Mouse (Mus musculus) forebrain, embryonic 12.5 days (tissue): Measurements from ENCODE around the gene Srgap2. TPM values are rescaled to one million over a fixed set of nuclear protein-coding genes. Genes with fewer than 3 reads are reported as not detected.

Experiments
- ATAC-seq: fragments of 200-750 bp; cut with Nextera tagmentation; 2 replicates; pipeline ENCODE4 v1.8.0; 2017; ENCODE audit warnings: moderate TSS enrichment; ENCODE audit not compliant: low FRiP score
- H3K27ac ChIP-seq: fragments of 300-500 bp; sonication (generic); 2 replicates; pipeline ENCODE4 v1.5.1; 2016; ENCODE audit warnings: mild to moderate bottlenecking
- H3K27me3 ChIP-seq: fragments of 300-500 bp; sonication (generic); 2 replicates; pipeline ENCODE4 v1.6.1; 2016; ENCODE audit warnings: mild to moderate bottlenecking
- H3K36me3 ChIP-seq: fragments of 300-500 bp; sonication (generic); replicated peaks from 2 replicates; pipeline ENCODE4 v1.6.1; 2016; ENCODE audit warnings: mild to moderate bottlenecking
- H3K4me1 ChIP-seq: fragments of 300-500 bp; sonication (generic); 2 replicates; pipeline ENCODE4 v1.6.1; 2016
- H3K4me2 ChIP-seq: fragments of 300-500 bp; sonication (generic); 2 replicates; pipeline ENCODE4 v1.6.1; 2016; ENCODE audit warnings: mild to moderate bottlenecking, moderate library complexity
- H3K4me3 ChIP-seq: fragments of 300-500 bp; sonication (generic); replicated peaks from 2 replicates; pipeline ENCODE4 v1.5.1; 2016; ENCODE audit warnings: mild to moderate bottlenecking
- H3K9ac ChIP-seq: fragments of 300-500 bp; sonication (generic); 2 replicates; pipeline ENCODE4 v1.6.1; 2016; ENCODE audit warnings: mild to moderate bottlenecking
- H3K9me3 ChIP-seq: fragments of 300-500 bp; sonication (generic); 2 replicates; pipeline ENCODE4 v1.6.1; 2016
- WGBS: fragments of 180-500 bp; shearing (Covaris S2); methylation state at CpG from one replicate; pipeline ENCODE4 v1.1.7; 2016; 5-methylcytosine and 5-hydroxymethylcytosine counted together
- polyA plus RNA-seq: library from polyadenylated mRNA; unstranded; fragments of >200 nt; fragmentation: Nextera tagmentation; extraction: Ambion mirVana; gene quantifications from 2 replicates; pipeline ENCODE4 v1.2.1, GENCODE M21; 2016

Srgap2 gene
- polyA plus RNA-seq, 1 experiment from 2014 or later: 17.1 TPM

DNA sequence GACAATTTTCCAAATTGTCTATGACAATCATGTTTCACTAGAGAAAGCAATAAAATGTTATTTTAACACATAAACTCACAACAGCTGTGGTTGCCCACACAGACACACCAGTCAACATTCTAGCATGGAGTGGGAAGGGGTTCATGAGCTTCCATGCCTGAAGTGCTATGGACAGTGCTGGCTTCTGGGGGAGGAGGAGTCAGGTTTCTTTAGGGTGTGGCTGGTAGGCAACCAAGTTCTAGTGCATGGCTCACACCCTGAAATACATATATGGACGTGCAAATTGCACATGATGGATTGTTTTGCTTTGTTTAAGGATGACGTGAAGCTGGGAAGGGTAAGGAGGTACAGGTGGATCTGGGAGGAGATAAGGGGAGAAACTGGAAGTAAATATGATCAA lies 72.8 kb downstream of the Srgap2 start:
- Histone ChIP-seq H3K27me3 (no peaks in the 10 kb centered on the region), H3K4me3 (no peak overlapping the region), H3K9me3 (no peaks in the 10 kb centered on the region), H3K36me3 (no peaks in the 10 kb centered on the region), H3K27ac (no peak overlapping the region), H3K4me2 (no peak overlapping the region), H3K9ac (no peak overlapping the region), H3K4me1 (peaks cover 13% of the 10 kb centered on the region)
- 90% methylated on average over 2 of the region's 2 CpGs for WGBS
- ATAC-seq: no peak

DNA sequence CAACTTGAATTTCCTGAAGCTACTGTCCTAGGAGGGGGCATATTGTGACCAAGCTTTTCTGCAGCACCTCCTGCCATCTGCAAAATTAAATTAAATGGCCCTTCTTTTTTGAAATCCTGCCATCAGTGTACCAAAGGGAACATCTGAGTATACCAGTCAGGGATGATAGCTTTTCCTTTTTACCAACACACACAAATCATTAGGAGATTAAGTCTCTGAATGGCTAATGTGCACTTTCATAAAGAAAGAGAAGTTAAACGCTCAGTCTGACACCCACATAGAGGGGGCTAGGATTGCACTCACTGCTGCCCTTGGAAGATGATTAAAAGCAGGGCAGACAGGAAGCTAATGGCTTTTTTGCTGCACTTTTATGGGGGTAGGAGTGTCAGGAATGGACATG lies 73.8 kb downstream of the Srgap2 start:
- no peak overlapping the region for H3K27ac ChIP-seq
- no peak overlapping the region for H3K4me3 ChIP-seq
- H3K9me3 ChIP-seq: no peaks in the 10 kb centered on the region
- no peak for ATAC-seq
- H3K4me1 ChIP-seq: peaks cover 13% of the 10 kb centered on the region
- 30% methylated on average over 1 of the region's 1 CpGs for WGBS
- no peaks in the 10 kb centered on the region for H3K36me3 ChIP-seq
- no peak overlapping the region for H3K9ac ChIP-seq
- no peaks in the 10 kb centered on the region for H3K27me3 ChIP-seq
- no peak overlapping the region for H3K4me2 ChIP-seq

DNA sequence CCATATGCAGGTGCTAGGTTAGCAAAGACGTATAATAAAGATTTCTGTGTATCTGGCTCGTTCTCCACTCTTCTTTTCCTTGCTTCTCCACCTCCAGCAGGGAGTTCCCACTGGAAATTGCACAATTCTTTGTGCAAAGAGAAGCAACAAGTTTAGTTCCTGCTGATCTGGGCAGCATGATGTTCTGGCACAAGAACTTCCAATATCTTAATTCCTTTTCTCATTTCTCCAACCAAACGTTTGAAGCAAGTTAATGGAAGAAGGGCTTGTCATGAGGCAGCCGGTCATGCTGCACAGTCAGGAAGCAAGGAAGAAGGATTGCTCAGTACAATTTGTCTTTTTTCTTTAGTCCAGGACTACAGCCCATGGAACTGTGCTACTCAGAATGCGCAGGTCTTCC lies 78.8 kb downstream of the Srgap2 start:
- Histone ChIP-seq H3K27me3 (no peaks in the 10 kb centered on the region), H3K4me1 (peaks cover 3% of the 10 kb centered on the region), H3K9ac (no peak overlapping the region), H3K4me2 (no peak overlapping the region), H3K36me3 (no peaks in the 10 kb centered on the region), H3K9me3 (no peaks in the 10 kb centered on the region), H3K4me3 (no peak overlapping the region), H3K27ac (no peak overlapping the region)
- WGBS: 87% methylated on average over 5 of the region's 5 CpGs
- ATAC-seq: no peak

DNA sequence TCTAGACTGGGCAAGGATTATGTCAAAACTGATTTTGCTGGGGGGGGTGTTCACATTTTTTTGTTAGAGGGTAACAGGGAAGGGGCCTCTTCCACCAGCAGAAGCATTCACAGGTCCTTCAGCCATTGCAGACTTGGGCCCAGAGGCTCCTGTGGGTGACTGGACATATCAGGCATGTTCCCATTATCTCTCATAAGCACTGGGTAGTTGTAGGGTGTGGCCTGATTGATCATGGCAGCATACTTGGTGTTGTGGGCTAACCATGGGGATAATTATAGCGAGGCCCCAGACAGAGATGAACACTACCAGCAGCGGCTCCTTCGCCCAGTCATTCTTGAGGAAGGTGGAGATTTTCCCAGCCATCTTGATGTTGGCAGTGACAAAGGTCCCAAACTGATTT lies 79.8 kb downstream of the Srgap2 start:
- Histone ChIP-seq H3K4me2 (no peak overlapping the region), H3K36me3 (no peaks in the 10 kb centered on the region), H3K27me3 (no peaks in the 10 kb centered on the region), H3K9me3 (no peaks in the 10 kb centered on the region), H3K27ac (no peak overlapping the region), H3K9ac (no peak overlapping the region), H3K4me3 (no peak overlapping the region), H3K4me1 (no peaks in the 10 kb centered on the region)
- WGBS: 94% methylated on average over 3 of the region's 3 CpGs
- no peak for ATAC-seq

DNA sequence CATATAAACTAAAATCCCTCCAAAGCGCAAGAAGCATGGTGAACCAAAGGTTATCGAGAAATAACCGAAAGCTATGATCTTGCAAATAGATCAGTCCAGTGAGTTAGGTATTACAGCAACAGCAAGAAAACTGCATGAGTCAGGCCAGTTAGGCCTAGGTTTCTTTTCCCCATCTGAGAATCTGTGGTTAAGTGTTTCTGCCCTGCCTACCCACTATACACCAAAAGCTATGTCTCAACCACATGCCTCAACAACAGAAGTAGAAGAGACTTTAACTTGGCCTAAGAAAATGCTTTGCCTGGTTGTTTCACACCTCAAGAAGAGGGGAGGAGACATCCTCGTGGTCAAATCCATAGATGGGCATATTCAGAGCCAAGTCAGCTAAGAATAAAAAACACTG lies 80.6 kb downstream of the Srgap2 start:
- no peak overlapping the region for H3K4me2 ChIP-seq
- H3K27ac ChIP-seq: no peak overlapping the region
- no peaks in the 10 kb centered on the region for H3K4me1 ChIP-seq
- H3K9me3 ChIP-seq: no peaks in the 10 kb centered on the region
- H3K36me3 ChIP-seq: no peaks in the 10 kb centered on the region
- H3K27me3 ChIP-seq: no peaks in the 10 kb centered on the region
- 94% methylated on average over 4 of the region's 4 CpGs for WGBS
- no peak for ATAC-seq
- no peak overlapping the region for H3K4me3 ChIP-seq
- H3K9ac ChIP-seq: no peak overlapping the region

DNA sequence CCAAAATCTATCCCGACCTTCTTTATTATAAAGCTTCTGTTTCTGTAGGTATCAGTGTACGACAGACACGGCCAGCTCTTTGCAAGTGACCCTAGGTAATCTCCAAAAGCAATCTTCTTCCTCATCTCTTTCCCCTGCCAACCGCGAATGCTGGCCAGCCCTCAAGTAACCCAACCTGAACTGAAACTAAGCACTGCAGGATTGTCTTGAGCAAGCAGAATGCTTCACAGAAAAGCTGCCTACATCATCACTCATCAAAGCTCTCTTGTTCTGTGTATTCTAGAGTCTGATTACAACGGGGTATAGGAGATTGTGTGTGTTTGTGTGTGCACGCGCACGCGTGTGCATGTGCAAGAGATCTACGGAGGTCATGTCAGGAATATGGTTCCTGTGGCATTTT lies 88.6 kb downstream of the Srgap2 start:
- WGBS: 93% methylated on average over 11 of the region's 11 CpGs
- Histone ChIP-seq H3K27ac (no peak overlapping the region), H3K36me3 (no peaks in the 10 kb centered on the region), H3K9ac (no peak overlapping the region), H3K27me3 (no peaks in the 10 kb centered on the region), H3K4me3 (no peak overlapping the region), H3K9me3 (no peaks in the 10 kb centered on the region), H3K4me2 (no peak overlapping the region), H3K4me1 (peaks cover 9% of the 10 kb centered on the region; the same call in 1 of the 2 replicates)
- no peak for ATAC-seq

DNA sequence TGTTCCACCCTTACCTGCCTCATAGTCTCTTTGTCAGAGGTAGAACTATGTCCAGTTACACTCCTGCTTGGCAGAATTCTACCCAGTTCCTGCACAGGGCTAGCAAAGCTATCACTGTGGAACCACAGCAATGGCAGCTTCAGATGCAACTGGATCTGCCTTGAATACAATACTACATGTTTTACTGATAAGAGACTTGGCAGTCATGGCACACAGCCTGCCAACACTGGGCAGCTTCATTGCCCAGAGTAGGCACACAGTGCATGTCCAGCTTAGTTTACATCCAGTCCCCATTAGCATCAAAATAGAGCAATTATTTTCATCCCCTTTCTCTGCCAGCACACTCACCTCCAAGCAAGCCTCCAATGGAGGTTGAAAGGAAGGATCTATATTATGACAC lies 89.2 kb downstream of the Srgap2 start:
- ATAC-seq: no peak
- peaks cover 9% of the 10 kb centered on the region; the same call in 1 of the 2 replicates for H3K4me1 ChIP-seq
- no peak overlapping the region for H3K4me2 ChIP-seq
- H3K27ac ChIP-seq: no peak overlapping the region
- no peaks in the 10 kb centered on the region for H3K36me3 ChIP-seq
- H3K9me3 ChIP-seq: no peaks in the 10 kb centered on the region
- H3K27me3 ChIP-seq: no peaks in the 10 kb centered on the region
- H3K4me3 ChIP-seq: no peak overlapping the region
- H3K9ac ChIP-seq: no peak overlapping the region

DNA sequence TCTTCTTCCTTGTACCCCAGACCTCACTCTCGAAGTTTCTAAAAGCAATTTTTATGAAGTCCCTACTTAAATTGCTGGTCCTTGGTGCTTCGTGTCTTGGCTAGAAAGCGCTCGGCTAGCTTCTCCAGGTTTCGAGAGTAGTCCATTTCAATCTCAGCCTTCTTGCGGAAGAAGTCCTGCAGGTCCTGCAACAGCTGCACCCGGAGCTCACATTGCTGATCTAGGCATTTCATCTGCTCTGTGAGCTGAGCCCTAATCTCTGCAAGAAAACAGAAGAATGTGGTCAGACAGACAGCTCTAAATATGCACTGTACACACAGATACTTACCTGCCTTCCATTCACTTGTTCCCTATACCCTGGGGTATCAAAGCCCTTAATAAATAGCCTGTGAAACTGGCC lies 90.5 kb downstream of the Srgap2 start:
- Histone ChIP-seq H3K27me3 (no peaks in the 10 kb centered on the region), H3K4me2 (no peak overlapping the region), H3K4me3 (no peak overlapping the region), H3K27ac (no peak overlapping the region), H3K9me3 (no peaks in the 10 kb centered on the region), H3K9ac (no peak overlapping the region), H3K36me3 (no peaks in the 10 kb centered on the region), H3K4me1 (peaks cover 13% of the 10 kb centered on the region)
- ATAC-seq: no peak
- WGBS: 90% methylated on average over 7 of the region's 7 CpGs

DNA sequence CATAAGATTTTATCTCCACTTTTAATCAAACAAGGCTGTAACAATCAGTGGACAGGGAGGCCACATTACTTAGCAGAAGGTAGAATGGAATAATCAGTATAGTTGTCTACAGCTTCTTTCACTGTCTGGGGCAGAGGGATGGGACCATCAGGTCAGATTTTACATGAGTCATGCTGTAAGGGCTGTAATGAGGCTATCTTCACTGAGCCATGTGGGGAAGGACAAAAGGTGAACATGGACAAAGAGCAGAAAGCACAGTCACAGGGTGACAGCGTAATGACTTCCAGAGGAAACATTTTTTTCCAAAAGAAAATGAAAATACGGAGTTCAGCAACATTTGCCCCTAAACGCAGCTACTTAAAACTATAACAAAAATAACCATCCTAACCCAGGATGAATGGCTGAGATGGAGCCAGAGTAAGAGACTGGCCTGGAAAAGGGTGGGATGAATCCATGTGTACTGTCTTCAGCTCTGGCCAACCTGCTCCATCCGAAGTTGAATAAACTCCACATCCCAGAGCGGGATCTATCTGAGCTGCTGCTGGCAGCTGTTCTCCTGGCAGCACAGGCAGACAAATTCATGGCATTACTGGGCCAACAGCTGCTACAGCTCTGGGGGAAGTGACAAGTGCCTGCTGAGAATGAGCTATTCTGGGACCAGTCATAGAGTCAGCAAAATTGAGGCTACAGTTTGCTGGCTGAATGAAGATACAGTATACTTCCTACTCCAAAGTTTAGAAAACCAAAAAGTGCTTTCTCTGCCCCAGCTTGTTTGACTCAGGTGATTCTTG lies 95.5 kb downstream of the Srgap2 start:
- WGBS: 66% methylated on average over 5 of the region's 5 CpGs
- H3K4me1 ChIP-seq: peaks cover 24% of the 10 kb centered on the region

DNA sequence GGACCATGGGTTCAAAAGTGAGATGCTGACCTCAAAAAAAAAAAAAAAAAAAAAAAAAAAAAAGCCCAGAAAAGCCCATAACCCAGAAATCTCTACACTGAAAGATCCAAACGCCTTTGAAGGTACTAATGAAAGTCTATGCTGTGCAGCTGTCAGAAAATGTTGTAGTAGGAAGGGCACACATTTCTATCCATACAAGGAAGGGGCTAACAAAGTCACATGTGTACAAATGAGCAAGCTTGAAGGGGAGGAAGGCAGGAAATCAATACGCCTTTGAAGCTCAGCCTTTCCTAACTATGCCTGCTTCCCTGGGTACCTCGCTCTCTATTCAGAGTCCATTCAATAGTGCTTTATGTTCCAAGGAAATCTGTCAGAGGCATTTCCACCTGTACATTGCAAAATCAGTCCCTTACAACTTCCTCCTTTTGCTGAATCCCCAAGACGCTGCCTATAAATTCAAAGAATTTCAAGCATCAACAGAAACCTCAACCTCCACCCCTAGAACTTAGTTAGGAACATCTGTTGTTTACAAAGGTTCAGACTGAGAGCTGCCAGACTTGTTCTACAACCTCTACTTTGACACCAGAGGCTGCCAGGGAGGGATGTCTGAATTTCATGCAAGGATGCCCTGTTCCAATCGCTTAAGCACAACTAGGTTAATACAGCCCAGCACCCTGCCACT lies 99.9 kb downstream of the Srgap2 start:
- no peaks in the 10 kb centered on the region for H3K36me3 ChIP-seq
- H3K9me3 ChIP-seq: no peaks in the 10 kb centered on the region
- no peak overlapping the region for H3K9ac ChIP-seq
- no peak overlapping the region for H3K4me3 ChIP-seq
- ATAC-seq: no peak
- H3K4me2 ChIP-seq: no peak overlapping the region
- H3K27me3 ChIP-seq: no peaks in the 10 kb centered on the region
- peak overlapping the region; percentile 36; the same call in 1 of the 2 replicates for H3K27ac ChIP-seq
- 13% methylated on average over 5 of the region's 5 CpGs for whole genome bisulfite sequencing
- H3K4me1 ChIP-seq: peaks cover 25% of the 10 kb centered on the region

More for the DNA sequence above, 95.5 kb downstream of the Srgap2 start:
- no peaks in the 10 kb centered on the region for H3K27me3 ChIP-seq
- no peak overlapping the region for H3K4me2 ChIP-seq
- no peaks in the 10 kb centered on the region for H3K9me3 ChIP-seq
- no peak overlapping the region for H3K27ac ChIP-seq
- ATAC-seq: no peak
- H3K36me3 ChIP-seq: no peaks in the 10 kb centered on the region
- no peak overlapping the region for H3K4me3 ChIP-seq
- no peak overlapping the region for H3K9ac ChIP-seq

DNA sequence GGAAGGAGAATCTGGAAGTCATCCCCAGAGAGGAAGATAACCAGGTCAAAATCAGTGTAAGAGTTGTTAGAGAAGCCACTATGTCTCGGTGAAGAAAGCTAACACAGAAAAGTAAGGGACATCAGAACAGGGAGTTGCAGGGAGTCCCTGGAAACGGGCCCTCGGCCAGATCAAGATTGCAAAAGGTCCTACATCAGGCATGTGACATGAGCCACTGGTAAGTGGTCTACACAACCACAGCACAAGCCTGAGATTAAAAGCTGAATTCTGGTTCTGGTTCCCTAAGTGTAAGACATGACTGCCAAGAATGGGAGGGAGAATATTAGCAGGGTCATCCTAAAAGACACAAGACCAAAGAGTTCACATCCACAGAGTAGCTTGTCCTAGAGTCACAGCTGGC lies 104.1 kb downstream of the Srgap2 start:
- no peak overlapping the region for H3K27ac ChIP-seq
- H3K4me1 ChIP-seq: peaks cover 14% of the 10 kb centered on the region
- no peak overlapping the region for H3K4me2 ChIP-seq
- no peaks in the 10 kb centered on the region for H3K9me3 ChIP-seq
- ATAC-seq: no peak
- H3K36me3 ChIP-seq: no peaks in the 10 kb centered on the region
- H3K9ac ChIP-seq: no peak overlapping the region
- no peak overlapping the region for H3K4me3 ChIP-seq
- no peaks in the 10 kb centered on the region for H3K27me3 ChIP-seq
- 92% methylated on average over 3 of the region's 3 CpGs for WGBS

DNA sequence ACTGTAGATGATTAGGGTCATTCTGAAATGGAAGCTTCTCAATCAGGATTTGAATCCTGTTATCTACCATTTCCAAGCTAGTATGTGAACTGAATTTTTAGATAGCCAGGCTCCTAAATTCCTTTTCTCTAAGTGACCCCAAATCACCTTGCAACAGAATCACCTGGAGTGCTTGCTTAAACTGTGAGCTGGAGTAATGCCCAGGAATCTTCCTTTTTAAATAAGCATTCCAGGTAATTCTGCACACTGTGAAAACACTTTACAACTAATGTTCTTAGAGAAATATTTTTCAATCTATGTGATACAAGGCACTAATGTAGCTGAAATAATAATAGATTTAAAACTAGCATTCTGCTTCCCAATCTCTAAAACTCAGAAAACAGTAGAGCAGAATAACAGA lies 106.0 kb downstream of the Srgap2 start:
- H3K9me3 ChIP-seq: no peaks in the 10 kb centered on the region
- H3K27me3 ChIP-seq: no peaks in the 10 kb centered on the region
- no peak overlapping the region for H3K9ac ChIP-seq
- ATAC-seq: no peak
- no peaks in the 10 kb centered on the region for H3K36me3 ChIP-seq
- no peak overlapping the region for H3K4me3 ChIP-seq
- H3K27ac ChIP-seq: no peak overlapping the region
- no peak overlapping the region for H3K4me2 ChIP-seq
- peaks cover 11% of the 10 kb centered on the region for H3K4me1 ChIP-seq

DNA sequence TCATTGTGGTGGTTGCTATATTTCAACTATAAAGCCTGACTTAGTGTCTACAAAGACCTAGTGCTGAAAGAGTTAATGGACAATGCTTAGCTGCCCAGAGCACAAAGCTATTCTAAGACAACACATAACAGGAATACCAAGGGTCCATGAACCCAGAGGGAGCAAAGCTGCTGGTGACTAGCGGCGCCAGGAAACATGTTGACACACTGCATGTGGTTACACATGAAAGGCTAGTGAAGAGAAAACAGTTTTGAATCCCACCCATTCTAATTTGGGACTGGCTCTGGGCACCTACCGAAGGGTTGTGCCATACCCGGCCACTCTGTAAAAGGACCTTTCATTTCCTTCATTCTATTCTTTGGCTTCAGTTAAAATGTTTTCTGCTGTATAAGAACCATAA lies 106.5 kb downstream of the Srgap2 start:
- Histone ChIP-seq H3K27me3 (no peaks in the 10 kb centered on the region), H3K9me3 (no peaks in the 10 kb centered on the region), H3K9ac (no peak overlapping the region), H3K36me3 (no peaks in the 10 kb centered on the region), H3K27ac (no peak overlapping the region), H3K4me1 (peaks cover 11% of the 10 kb centered on the region), H3K4me2 (no peak overlapping the region), H3K4me3 (no peak overlapping the region)
- ATAC-seq: no peak
- 72% methylated on average over 4 of the region's 4 CpGs for WGBS
